In genomic region chr15:67462863-67463262, GRCm38 (mm10) we compare ENCODE assay signal across 23 mouse cellular contexts.
A peak's percentile ranks its signal among the peaks of the same experiment; 100 is the strongest.
DNase-seq lines count a peak whose midpoint lies in the region; ATAC-seq lines count a peak whose summit lies in the region.
"Had no signal": no experiment of that assay in that cellular context is flagged by ENCODE, and none has a peak within 500 bp of the region (broad histone marks: within the 10 kb centered on the region; RNA-seq: fewer than 3 reads in every experiment).

No protein-coding gene starts in this region.

- peak; percentile 9 for DNase-seq in 416B (ENCODE audit: low read depth)
- DNase-seq in ovary, adult 18-20 months (ENCODE audit: low spot score) = no peak
- no peak for DNase-seq in adrenal gland, adult 2 months
- DNase-seq in heart, adult 18-20 months = no peak
- DNase-seq: adrenal gland, postnatal 14 days; B cell, adult 2 months; cerebellum, adult 11 months; cerebellum, adult 2 months; cerebellum, adult 9-11 months; cerebellum, postnatal 36 days; gastrocnemius, adult 2 months; gastrocnemius, postnatal 14 days; heart, adult 2 months; heart, postnatal 14 days; heart, postnatal 4 days; kidney, adult 11 months had no signal

- ATAC-seq in common myeloid progenitor, adult 5-6 weeks (replicated peaks; ENCODE audit: low read depth, poor library complexity, severe bottlenecking) = peak; percentile 57
- peak; percentile 68 for ATAC-seq in megakaryocyte, adult 5-6 weeks (ENCODE audit: poor library complexity, severe bottlenecking)
- ATAC-seq: forebrain, embryonic 13.5 days; forebrain, embryonic 16.5 days; hindbrain, embryonic 16.5 days; intestine, embryonic 15.5 days; Patski had no signal
